Mouse (Mus musculus) CD4-positive, CD25-positive, alpha-beta regulatory T cell, adult 2 months (primary cell): ENCODE measurements around the gene Cdkl4.

Experiments used
- DNase-seq: peaks from one replicate; pipeline ENCODE4 v3.0.0-alpha.2; 2012; ENCODE audit warnings: low read depth, low spot score

The Cdkl4 gene

GRCm38 (mm10) chr17:80480031-80480854, 97.4 kb downstream of the Cdkl4 start, which contains the start of gene Sos1:
Sos1 (minus strand) TSS chr17:80480453.
- DNase-seq: peak; percentile 96

GRCm38 (mm10) chr17:80479295-80480030, 98.2 kb downstream of the Cdkl4 start:
- DNase-seq: peak; percentile 80

- DNase-seq: no peak
These were observed 99.9 kb downstream of the Cdkl4 start for GRCm38 (mm10) chr17:80477679-80478078.

GRCm38 (mm10) chr17:80476496-80476895, 101.1 kb downstream of the Cdkl4 start:
- no peak for DNase-seq
